Mouse (Mus musculus) hindbrain, embryonic 11.5 days (tissue): ENCODE measurements around the gene Lpcat2b. TPM values are rescaled to one million over a fixed set of nuclear protein-coding genes. Genes with fewer than 3 reads are reported as not detected.

Experiments
- ATAC-seq: fragments of 200-750 bp; cut with Nextera tagmentation; 2 replicates; pipeline ENCODE4 v1.8.0; 2017; ENCODE audit warnings: mild to moderate bottlenecking, moderate TSS enrichment, moderate library complexity; ENCODE audit not compliant: low FRiP score
- DNase-seq: peaks from one replicate; pipeline ENCODE4 v3.0.0-alpha.2; 2015; ENCODE audit warnings: low spot score
- H3K27ac ChIP-seq: fragments of 300-500 bp; sonication (generic); 2 replicates; pipeline ENCODE4 v1.5.1; 2014; ENCODE audit warnings: mild to moderate bottlenecking, low read depth, low read length
- H3K27me3 ChIP-seq: fragments of 300-500 bp; sonication (generic); 2 replicates; pipeline ENCODE4 v1.6.1; 2014; ENCODE audit warnings: mild to moderate bottlenecking, low read length, moderate library complexity, mixed read lengths; ENCODE audit not compliant: control insufficient read depth, insufficient read depth
- H3K36me3 ChIP-seq: fragments of 300-500 bp; sonication (generic); 2 replicates; pipeline ENCODE4 v1.6.1; 2014; ENCODE audit warnings: mild to moderate bottlenecking, low read length, moderate library complexity, mixed read lengths; ENCODE audit not compliant: control insufficient read depth, insufficient read depth
- H3K4me1 ChIP-seq: fragments of 300-500 bp; sonication (generic); replicated peaks from 2 replicates; pipeline ENCODE4 v1.6.1; 2014; ENCODE audit warnings: low read length, mixed read lengths; ENCODE audit not compliant: control insufficient read depth, insufficient read depth
- H3K4me2 ChIP-seq: fragments of 300-500 bp; sonication (generic); replicated peaks from 2 replicates; pipeline ENCODE4 v1.6.1; 2014; ENCODE audit warnings: mild to moderate bottlenecking, low read depth, low read length
- H3K4me3 ChIP-seq: fragments of 300-500 bp; sonication (generic); 2 replicates; pipeline ENCODE4 v1.5.1; 2014; ENCODE audit warnings: low read depth, low read length
- H3K9ac ChIP-seq: fragments of 300-500 bp; sonication (generic); 2 replicates; pipeline ENCODE4 v1.6.1; 2014; ENCODE audit warnings: low read depth, low read length
- H3K9me3 ChIP-seq: fragments of 300-500 bp; sonication (generic); 2 replicates; pipeline ENCODE4 v1.6.1; 2016; ENCODE audit warnings: low read length; ENCODE audit not compliant: control insufficient read depth
- WGBS: fragments of 180-500 bp; shearing (Covaris S2); extraction: QIAGEN DNeasy Blood & Tissue Kit; methylation state at CpG from one replicate; pipeline ENCODE4 v1.1.7; 2014; 5-methylcytosine and 5-hydroxymethylcytosine counted together
- polyA plus RNA-seq: library from polyadenylated mRNA; unstranded; fragments of >200 nt; fragmentation: Nextera tagmentation; extraction: Ambion mirVana; gene quantifications from 2 replicates; pipeline ENCODE4 v1.2.1, GENCODE M21; 2014

The Lpcat2b gene
- polyA plus RNA-seq, 1 experiment from 2014 or later: not detected

DNA sequence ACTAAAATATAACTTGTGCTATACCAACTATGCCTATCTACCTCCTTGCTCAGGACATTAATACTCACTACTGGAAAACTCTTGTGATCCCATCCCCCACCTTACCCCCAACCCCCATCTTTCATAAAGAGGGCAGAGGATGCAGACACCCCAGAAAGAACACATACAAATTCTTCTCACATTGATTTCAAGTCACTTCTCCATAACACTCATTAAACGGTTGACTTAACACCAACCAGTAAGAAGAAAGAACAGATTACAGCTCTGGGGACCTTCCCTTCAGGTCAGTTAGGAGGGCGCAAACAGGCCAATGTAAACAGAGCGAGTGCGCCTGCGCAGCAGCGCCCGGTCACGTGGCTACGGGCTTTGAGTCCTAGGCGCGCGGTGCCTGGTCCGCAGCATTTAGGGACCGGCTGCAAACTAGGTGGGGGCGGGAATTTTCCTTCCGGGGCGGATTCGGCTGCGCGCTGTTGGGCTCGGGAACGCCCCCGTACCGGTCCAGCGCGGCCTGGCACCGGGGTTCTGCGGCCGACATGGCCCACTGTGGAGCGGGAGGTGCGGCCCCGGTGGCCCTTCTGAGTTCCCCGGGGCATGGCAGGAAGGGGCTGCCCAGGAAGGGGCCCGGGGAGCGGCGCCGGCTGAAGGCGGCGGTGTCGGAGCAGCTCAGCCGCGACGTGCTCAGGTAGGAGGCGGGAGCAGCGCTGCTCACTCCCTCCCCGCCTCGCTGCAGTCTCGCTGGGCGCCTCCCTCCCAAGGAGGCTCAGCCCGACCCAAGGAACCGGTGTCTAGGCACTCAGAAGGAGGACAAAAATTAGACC is 6.3 kb downstream of the Lpcat2b start, which contains the start of gene Btbd8:
TSS of gene Btbd8 (plus strand) at position 534 of the 818 bp plus-strand sequence.
- H3K4me1 ChIP-seq: no peaks in the 10 kb centered on the region
- no peaks in the 10 kb centered on the region for H3K36me3 ChIP-seq
- peak within 1 kb of the TSS; percentile 67 for H3K27ac ChIP-seq
- peak within 1 kb of the TSS; percentile 87 for H3K4me3 ChIP-seq
- peak within 1 kb of the TSS; percentile 57 for H3K4me2 ChIP-seq
- no peaks in the 10 kb centered on the region for H3K27me3 ChIP-seq
- no peaks in the 10 kb centered on the region for H3K9me3 ChIP-seq
- DNase-seq (peak; percentile 98), ATAC-seq (peak; percentile 96)
- 0% methylated on average over 47 of the region's 51 CpGs for WGBS
- H3K9ac ChIP-seq: peak within 1 kb of the TSS; percentile 90

DNA sequence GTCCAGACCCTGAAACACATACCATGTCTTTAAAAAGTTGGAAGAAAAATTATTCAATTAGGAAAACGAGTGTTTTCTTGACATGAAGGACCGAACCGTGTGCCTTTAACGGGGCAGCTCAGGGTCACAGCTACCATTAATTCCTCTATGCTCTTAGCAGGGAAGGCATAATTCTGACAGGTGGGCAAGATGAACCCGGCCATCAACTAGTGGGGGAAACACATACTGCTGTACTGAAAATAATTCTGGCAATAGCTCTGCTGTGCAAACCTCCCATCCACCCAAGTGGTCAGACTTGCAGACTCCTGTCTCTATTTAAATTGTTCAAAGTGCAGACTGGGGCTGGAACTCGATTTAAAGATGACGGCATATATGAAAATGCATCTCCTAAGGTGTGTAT is 7.0 kb downstream of the Lpcat2b start:
- Histone ChIP-seq H3K4me1 (no peaks in the 10 kb centered on the region), H3K4me2 (peak overlapping the region; percentile 57), H3K4me3 (peak overlapping the region; percentile 87), H3K27ac (no peak overlapping the region), H3K9ac (peak overlapping the region; percentile 90), H3K9me3 (no peaks in the 10 kb centered on the region), H3K36me3 (no peaks in the 10 kb centered on the region), H3K27me3 (no peaks in the 10 kb centered on the region)
- DNase-seq (no peak), ATAC-seq (peak; percentile 39)
- WGBS: 27% methylated on average over 7 of the region's 7 CpGs

DNA sequence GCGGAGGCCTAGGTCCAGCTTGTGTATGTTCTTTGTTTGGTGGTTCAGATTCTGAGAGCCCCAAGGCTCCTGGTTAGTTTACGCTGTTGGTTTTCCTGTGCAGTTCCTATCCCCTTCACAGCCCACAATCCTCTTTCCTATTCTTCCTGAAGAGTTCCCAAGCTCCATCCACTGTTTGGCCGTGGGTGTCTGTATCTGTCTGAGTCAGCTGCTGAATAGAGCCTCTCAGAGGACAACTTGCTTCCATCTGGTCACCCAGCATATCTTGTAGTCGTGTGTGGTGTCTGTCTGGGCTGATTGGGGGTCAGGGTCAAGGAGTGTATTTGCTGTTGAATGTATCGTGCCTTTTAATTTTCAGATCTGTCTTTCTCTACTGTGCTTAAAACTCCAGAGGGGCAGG is 10.5 kb downstream of the Lpcat2b start:
- Histone ChIP-seq H3K27ac (no peak overlapping the region), H3K9ac (no peak overlapping the region), H3K4me3 (no peak overlapping the region), H3K36me3 (no peaks in the 10 kb centered on the region), H3K9me3 (no peaks in the 10 kb centered on the region), H3K4me2 (no peak overlapping the region), H3K4me1 (no peaks in the 10 kb centered on the region), H3K27me3 (no peaks in the 10 kb centered on the region)
- no peak for ATAC-seq
- DNase-seq: no peak
- WGBS: 88% methylated on average over 5 of the region's 5 CpGs

DNA sequence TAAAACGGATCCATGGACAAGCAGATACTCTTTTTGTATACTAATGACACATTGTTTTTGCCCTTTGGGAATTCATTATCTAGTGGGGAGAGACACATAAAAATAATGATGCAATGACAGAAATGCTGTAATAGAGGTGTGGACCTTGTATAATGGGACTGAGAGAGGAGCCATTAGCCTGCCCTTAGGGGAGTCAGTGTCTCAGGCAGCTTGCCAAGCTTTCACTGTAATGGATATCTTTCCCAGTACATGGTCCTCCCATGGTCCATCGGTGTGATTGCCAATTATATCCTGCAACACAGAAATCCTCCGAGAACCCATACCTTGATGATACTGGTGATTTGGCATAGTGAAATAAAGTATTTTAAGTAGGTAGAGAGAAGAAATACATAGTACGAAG is 12.9 kb downstream of the Lpcat2b start:
- Histone ChIP-seq H3K27me3 (no peaks in the 10 kb centered on the region), H3K27ac (no peak overlapping the region), H3K36me3 (no peaks in the 10 kb centered on the region), H3K4me1 (no peaks in the 10 kb centered on the region), H3K9me3 (no peaks in the 10 kb centered on the region), H3K4me3 (no peak overlapping the region), H3K9ac (no peak overlapping the region), H3K4me2 (no peak overlapping the region)
- ATAC-seq (no peak), DNase-seq (no peak)
- WGBS: 88% methylated on average over 4 of the region's 4 CpGs

DNA sequence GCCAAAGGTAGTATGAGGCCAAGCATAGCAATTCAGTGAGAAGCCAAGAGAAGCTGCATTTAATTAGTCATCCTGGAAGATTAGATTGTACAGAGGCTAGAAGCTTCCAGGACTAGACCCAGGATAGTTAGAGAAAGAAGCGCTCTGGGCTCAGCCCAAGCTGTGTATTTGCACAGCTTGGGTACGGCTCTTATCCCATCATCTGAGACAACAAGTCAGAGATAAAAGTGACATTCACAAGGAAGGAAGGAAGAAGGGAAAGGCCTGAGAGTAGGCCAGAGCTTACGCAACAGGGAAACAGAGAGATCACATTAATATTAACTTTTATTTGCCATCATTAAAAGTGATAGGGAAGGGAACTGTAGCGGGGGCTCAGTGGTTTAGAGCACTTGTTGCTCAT is 16.6 kb downstream of the Lpcat2b start:
- Histone ChIP-seq H3K4me1 (no peaks in the 10 kb centered on the region), H3K4me2 (no peak overlapping the region), H3K27me3 (no peaks in the 10 kb centered on the region), H3K27ac (no peak overlapping the region), H3K4me3 (no peak overlapping the region), H3K36me3 (no peaks in the 10 kb centered on the region), H3K9me3 (no peaks in the 10 kb centered on the region), H3K9ac (no peak overlapping the region)
- ATAC-seq (no peak), DNase-seq (no peak)
- WGBS: 91% methylated on average over 4 of the region's 4 CpGs

DNA sequence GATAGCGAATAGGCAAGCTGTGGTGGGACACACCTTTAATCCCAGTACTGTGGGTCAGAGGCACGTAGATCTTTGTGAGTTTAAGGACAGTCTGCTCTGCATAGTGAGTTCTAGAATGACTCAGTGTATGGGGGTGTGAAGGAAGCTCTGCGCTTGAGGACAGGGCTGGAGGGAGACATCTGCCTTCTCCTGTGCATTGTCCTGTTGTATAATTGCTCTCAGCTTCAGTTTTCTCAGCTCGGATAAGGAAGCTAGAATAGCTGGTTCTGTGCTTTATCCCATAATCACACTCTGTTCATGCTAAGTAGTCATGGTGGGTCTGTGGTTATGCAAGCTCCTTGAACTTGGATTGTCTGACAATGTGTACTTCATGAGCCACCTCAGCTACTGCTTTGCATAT is 17.4 kb downstream of the Lpcat2b start:
- WGBS: 86% methylated on average over 4 of the region's 4 CpGs

DNA sequence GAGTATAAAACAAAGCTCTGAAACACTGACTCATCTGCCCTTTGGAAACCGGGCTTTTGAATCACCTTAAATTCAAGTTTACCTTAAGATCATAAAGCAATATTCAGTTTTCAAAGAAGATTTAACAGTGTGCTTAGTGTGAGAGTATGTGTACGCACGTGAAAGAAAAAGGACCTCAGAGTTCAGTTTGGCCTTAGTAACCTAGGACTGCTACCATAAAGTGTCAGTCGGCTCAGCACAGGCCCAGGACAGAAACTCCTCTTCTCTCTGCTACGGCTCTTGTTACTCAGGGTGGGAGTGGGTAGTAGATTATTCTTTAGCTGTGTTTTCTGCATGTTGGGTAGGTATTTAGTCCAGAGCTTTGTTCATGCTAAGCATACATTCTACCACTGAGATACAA is 18.3 kb downstream of the Lpcat2b start:
- Histone ChIP-seq H3K27me3 (no peaks in the 10 kb centered on the region), H3K9me3 (no peaks in the 10 kb centered on the region), H3K4me1 (no peaks in the 10 kb centered on the region), H3K27ac (no peak overlapping the region), H3K9ac (no peak overlapping the region), H3K36me3 (no peaks in the 10 kb centered on the region), H3K4me2 (no peak overlapping the region), H3K4me3 (no peak overlapping the region)
- no peak for DNase-seq
- 89% methylated on average over 5 of the region's 5 CpGs for WGBS
- ATAC-seq: no peak

More for the DNA sequence above, 17.4 kb downstream of the Lpcat2b start:
- Histone ChIP-seq H3K4me2 (no peak overlapping the region), H3K9me3 (no peaks in the 10 kb centered on the region), H3K4me1 (no peaks in the 10 kb centered on the region), H3K4me3 (no peak overlapping the region), H3K27ac (no peak overlapping the region), H3K27me3 (no peaks in the 10 kb centered on the region), H3K9ac (no peak overlapping the region), H3K36me3 (no peaks in the 10 kb centered on the region)
- no peak for DNase-seq
- ATAC-seq: no peak

DNA sequence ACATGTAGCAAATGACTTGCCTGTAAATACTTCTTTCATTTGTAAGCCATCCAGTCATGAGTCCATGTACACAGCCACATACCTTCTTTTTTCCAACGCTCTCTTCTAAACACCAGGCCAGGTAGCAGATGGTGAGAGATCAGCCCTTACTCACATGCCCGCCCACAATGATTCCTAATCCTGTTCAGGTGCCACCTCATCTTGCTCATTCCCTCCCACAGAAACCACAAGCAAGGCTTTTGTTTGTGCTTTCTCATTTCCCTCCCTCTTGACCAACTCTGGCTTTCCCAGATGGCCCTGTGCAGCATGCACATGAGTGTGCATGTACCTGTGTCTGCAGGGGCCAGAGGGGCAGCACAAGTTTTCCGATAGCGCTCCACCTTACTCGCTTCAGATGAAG is 18.9 kb downstream of the Lpcat2b start:
- H3K27me3 ChIP-seq: no peaks in the 10 kb centered on the region
- no peak overlapping the region for H3K4me3 ChIP-seq
- no peaks in the 10 kb centered on the region for H3K36me3 ChIP-seq
- H3K4me1 ChIP-seq: no peaks in the 10 kb centered on the region
- 95% methylated on average over 5 of the region's 5 CpGs for WGBS
- no peak overlapping the region for H3K9ac ChIP-seq
- DNase-seq (no peak), ATAC-seq (no peak)
- no peak overlapping the region for H3K27ac ChIP-seq
- H3K9me3 ChIP-seq: no peaks in the 10 kb centered on the region
- no peak overlapping the region for H3K4me2 ChIP-seq
